Mouse (Mus musculus) CH12.LX (cell line): ENCODE results near the gene Orc1.

Experiments used
- BHLHE40 ChIP-seq: IDR thresholded peaks from 2 replicates; pipeline ENCODE4 v1.6.1; 2011; ENCODE audit warnings: mild to moderate bottlenecking, low read depth, low read length, improper control_type of control experiment
- CHD2 ChIP-seq: IDR thresholded peaks from 2 replicates; pipeline ENCODE4 v1.6.1; 2011; ENCODE audit warnings: low read length, improper control_type of control experiment
- CTCF ChIP-seq, 2 experiments: IDR thresholded peaks in 1 of 2; conservative IDR thresholded peaks in 1 of 2; 2 replicates each; pipeline ENCODE4 v1.5.1; 2011 to 2012; ENCODE audit warnings: low read depth in 2 of 2, low read length in 2 of 2, improper control_type of control experiment in 1 of 2, inconsistent platforms in 1 of 2, mild to moderate bottlenecking in 1 of 2, moderate library complexity in 1 of 2
- ETS1 ChIP-seq: conservative IDR thresholded peaks from 2 replicates; pipeline ENCODE4 v1.6.1; 2012; ENCODE audit warnings: low read depth, mild to moderate bottlenecking, inconsistent platforms, low read length, improper control_type of control experiment, moderate library complexity
- KAT2A ChIP-seq: IDR thresholded peaks from 2 replicates; pipeline ENCODE4 v1.6.1; 2012; ENCODE audit warnings: low read length, improper control_type of control experiment, inconsistent platforms; ENCODE audit not compliant: insufficient replicate concordance
- MAFK ChIP-seq: IDR thresholded peaks from 2 replicates; pipeline ENCODE4 v1.6.1; 2011; ENCODE audit warnings: low read length, improper control_type of control experiment; ENCODE audit not compliant: insufficient replicate concordance
- MAX ChIP-seq: IDR thresholded peaks from 2 replicates; pipeline ENCODE4 v1.6.1; 2011; ENCODE audit warnings: low read length, improper control_type of control experiment
- MAZ ChIP-seq: IDR thresholded peaks from 2 replicates; pipeline ENCODE4 v1.6.1; 2012; ENCODE audit warnings: low read depth, mild to moderate bottlenecking, inconsistent platforms, low read length, improper control_type of control experiment, moderate library complexity
- TBP ChIP-seq: conservative IDR thresholded peaks from 2 replicates; pipeline ENCODE4 v1.6.1; 2011; ENCODE audit warnings: low read depth, low read length, improper control_type of control experiment
- USF1 ChIP-seq: IDR thresholded peaks from 2 replicates; pipeline ENCODE4 v1.6.1; 2014; ENCODE audit warnings: low read depth, mild to moderate bottlenecking, inconsistent platforms, low read length, improper control_type of control experiment

DNA sequence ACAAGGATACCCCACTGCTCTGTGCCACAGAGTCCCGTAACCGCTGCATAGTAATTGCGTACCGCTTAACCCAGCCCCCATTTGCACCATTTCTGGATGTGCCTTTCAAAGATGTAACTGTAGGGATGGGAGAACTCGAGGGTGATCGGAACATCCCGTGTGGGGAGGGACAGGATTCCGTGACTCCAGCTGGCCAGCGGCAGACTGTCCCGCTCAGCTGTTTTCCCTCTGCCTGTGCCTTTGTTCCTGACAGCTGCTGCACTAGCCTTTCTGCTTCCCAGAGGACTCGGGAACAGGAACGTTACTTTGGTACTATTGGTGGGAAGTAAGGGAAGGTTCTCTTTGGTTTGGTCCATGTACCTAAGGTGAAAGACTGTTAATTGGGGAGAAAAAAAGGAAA is 54.5 kb downstream of the Orc1 start:
- TF ChIP-seq TBP (no peak), USF1 (no peak), ETS1 (no peak), CHD2 (no peak), MAFK (no peak), MAZ (no peak), CTCF (conservative IDR thresholded peaks at IDR 0.05 in 1 of 2, IDR thresholded peaks at IDR 0.05 in 1 of 2; ENCODE audit: low read depth in 2 of 2, low read length in 2 of 2) (no peak), BHLHE40 (no peak), KAT2A (no peak), MAX (no peak)
